Mouse (Mus musculus) cortical plate, adult 2 months (tissue): ENCODE measurements around the gene Ncapd3. TPM values are rescaled to one million over a fixed set of nuclear protein-coding genes. Genes with fewer than 3 reads are reported as not detected.

Source experiments
- H3K27ac ChIP-seq: fragments of 200-500 bp; 2 replicates; pipeline ENCODE4 v1.5.1; 2012; ENCODE audit warnings: low read length, control low read depth, inconsistent platforms; ENCODE audit not compliant: insufficient read depth
- H3K4me1 ChIP-seq: fragments of 200-500 bp; 2 replicates; pipeline ENCODE4 v1.6.1; 2011; ENCODE audit warnings: low read length; ENCODE audit not compliant: control insufficient read depth, insufficient read depth
- H3K4me3 ChIP-seq: fragments of 200-500 bp; 2 replicates; pipeline ENCODE4 v1.5.1; 2011; ENCODE audit warnings: mild to moderate bottlenecking, low read length, control low read depth; ENCODE audit not compliant: insufficient read depth
- CTCF ChIP-seq: fragments of 200-500 bp; IDR thresholded peaks from 2 replicates; pipeline ENCODE4 v1.5.1; 2011; ENCODE audit warnings: mild to moderate bottlenecking, control low read depth, low read length; ENCODE audit not compliant: insufficient read depth; ENCODE audit errors: extremely low read depth
- POLR2A ChIP-seq: fragments of 200-500 bp; IDR thresholded peaks from 2 replicates; pipeline ENCODE4 v1.6.1; 2011; ENCODE audit warnings: mild to moderate bottlenecking, low read length, control low read depth; ENCODE audit not compliant: insufficient read depth; ENCODE audit errors: extremely low read depth
- polyA plus RNA-seq: library from polyadenylated mRNA; depleted of rRNA; stranded (reverse); fragments of >200 nt; gene quantifications from 2 replicates; pipeline ENCODE4 v1.2.3, GENCODE M21; 2012

Ncapd3 gene
- polyA plus RNA-seq, 1 experiment, result 35.2 TPM

DNA sequence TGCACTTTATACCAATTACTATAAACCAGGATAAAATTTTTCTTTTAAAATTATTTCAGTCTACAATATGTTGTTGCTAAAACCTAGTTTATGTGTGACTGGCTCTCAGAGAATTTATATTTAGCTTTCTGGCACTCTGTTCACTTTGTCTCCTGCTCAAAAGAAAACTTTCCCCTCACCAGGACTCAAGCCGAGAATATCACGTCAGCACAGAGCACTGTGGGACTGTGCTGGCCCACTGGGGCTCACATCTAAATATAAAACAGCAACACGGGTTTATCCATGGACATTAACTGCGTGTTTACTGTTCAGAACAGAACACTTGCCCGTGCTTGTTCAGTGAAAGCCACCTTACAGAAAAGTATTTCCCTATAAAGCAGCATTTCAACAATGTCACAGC, 80.7 kb downstream of the Ncapd3 start:
- Histone ChIP-seq H3K4me3 (no peak overlapping the region), H3K4me1 (peaks cover 20% of the 10 kb centered on the region), H3K27ac (peak overlapping the region; percentile 87)
- TF ChIP-seq CTCF, result no peak
- no peak for TF ChIP-seq POLR2A

DNA sequence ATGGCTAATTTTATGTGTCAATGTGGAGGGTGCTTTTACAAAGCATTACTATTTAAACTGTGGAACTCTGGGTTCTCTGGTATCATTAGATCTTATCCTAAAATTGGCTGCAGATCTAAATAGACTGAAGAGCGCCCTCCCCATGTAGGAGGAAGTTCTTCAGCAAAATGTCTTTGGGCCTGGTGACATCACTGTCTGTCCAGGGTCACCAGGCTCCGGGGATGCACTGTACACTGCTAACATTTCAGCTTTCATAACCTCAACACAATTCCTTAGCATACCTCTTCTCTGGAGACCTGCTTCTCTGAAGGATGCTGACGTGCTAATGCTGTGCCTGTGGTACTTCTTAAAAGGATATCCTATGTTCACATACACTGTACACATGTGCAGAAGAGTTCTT, 81.8 kb downstream of the Ncapd3 start:
- H3K27ac ChIP-seq, result no peak overlapping the region
- TF ChIP-seq CTCF (no peak), POLR2A (no peak)
- H3K4me1 ChIP-seq, result peaks cover 20% of the 10 kb centered on the region
- no peak overlapping the region for H3K4me3 ChIP-seq

DNA sequence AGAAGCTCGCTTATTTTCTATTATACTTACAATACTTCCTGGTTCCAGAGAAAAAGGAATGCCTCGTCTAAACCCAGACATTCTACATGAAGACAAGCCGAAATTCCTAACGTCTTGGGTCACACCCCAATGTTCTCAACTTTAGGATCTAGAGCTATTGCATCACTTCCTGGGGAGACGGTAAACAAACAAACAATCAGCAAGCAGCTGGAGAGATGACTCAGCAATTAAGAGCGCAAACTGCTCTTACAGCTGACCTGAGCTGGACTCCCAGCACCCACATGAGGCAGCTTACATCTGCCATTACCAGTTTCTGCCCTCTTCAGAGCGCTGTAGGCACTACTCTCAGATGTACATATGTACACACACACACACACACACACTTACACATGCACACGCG, 91.3 kb downstream of the Ncapd3 start:
- no peak overlapping the region; the same call in 1 of the 2 replicates for H3K27ac ChIP-seq
- peaks cover 13% of the 10 kb centered on the region for H3K4me1 ChIP-seq
- no peak for TF ChIP-seq POLR2A
- no peak for TF ChIP-seq CTCF
- no peak overlapping the region for H3K4me3 ChIP-seq

DNA sequence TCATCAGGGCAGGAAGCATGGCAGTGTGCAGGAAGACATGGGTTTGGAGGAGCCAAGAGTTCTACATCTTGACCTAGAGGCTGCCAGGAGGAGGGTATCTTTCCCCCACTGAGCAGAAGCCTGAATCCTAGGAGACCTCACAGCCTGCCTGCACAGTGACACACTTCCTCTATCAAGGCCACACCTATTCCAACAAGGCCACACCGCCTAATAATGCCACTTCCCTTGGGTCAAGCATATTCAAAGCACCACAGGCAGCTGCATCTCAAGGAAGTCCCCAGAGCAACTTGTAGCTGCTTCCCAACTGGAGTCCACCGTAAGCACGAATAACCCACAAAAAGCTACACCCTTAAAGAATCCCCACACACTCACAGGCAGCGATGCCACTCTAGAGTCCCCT, 92.1 kb downstream of the Ncapd3 start:
- TF ChIP-seq CTCF (no peak), POLR2A (no peak)
- H3K27ac ChIP-seq, result no peak overlapping the region
- H3K4me1 ChIP-seq, result peaks cover 13% of the 10 kb centered on the region
- no peak overlapping the region for H3K4me3 ChIP-seq

DNA sequence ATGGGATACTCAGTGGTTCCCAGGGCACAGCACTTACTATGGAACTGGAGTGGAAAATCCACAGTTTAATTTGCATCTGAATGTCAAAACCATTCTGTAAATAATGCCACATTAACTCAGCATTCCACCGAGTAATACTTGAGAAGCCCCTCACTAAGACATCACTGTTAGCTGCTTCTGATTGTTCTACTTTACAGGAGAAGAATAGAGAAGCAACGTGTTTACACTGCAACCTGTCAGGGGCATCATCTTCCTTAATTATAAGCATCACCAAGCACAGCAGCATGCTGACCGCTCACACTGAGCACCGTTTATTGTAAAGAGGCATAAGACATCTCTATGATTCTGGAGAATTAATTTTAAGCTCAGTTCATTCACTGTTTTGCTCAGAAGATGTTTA, 93.0 kb downstream of the Ncapd3 start:
- no peak overlapping the region for H3K4me3 ChIP-seq
- no peak for TF ChIP-seq CTCF
- no peak for TF ChIP-seq POLR2A
- H3K4me1 ChIP-seq, result peaks cover 13% of the 10 kb centered on the region
- no peak overlapping the region for H3K27ac ChIP-seq

DNA sequence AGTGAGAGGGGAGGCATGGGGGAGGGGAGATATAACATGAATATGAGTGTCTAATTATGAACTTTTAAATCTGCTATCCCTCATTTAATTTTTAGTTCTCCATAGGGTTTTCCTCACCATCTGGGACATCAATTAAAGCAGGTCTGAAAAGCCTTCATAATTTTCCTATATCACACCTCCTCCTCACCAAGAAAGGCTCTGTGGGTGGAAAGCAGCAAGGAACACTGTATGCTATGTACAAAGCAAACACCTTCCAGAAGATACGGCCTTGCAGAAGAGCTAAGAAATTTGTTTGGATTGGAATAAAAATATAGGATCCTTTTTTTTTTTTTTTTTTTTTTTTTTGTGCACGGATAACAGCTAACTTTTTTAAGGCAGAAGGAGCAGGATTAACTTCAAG, 94.0 kb downstream of the Ncapd3 start:
- no peak for TF ChIP-seq CTCF
- TF ChIP-seq POLR2A, result no peak
- Histone ChIP-seq H3K4me1 (peaks cover 13% of the 10 kb centered on the region), H3K4me3 (no peak overlapping the region), H3K27ac (peak overlapping the region; percentile 60; the same call in 1 of the 2 replicates)

DNA sequence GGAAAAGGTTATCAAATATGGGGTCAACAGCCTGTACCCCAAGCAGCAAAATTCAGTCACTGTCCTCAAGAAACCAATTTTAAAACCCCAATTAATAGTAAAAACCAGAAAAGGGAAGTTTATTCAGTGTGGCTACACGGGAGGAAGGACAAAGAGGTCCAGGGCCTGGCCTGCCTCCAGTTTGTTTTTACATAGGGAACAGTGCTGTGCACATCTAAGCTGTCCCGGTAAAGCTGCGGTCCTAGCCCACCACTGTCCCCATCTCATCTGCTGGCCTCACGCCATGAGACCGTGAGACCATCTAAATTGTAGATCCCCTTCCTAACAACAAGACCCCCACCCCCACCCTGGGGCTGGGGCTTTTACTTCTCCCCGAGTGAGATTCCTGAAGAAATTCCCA, 95.5 kb downstream of the Ncapd3 start:
- TF ChIP-seq POLR2A, result no peak
- TF ChIP-seq CTCF, result no peak
- H3K4me3 ChIP-seq, result no peak overlapping the region
- H3K27ac ChIP-seq, result no peak overlapping the region
- H3K4me1 ChIP-seq, result peaks cover 13% of the 10 kb centered on the region

DNA sequence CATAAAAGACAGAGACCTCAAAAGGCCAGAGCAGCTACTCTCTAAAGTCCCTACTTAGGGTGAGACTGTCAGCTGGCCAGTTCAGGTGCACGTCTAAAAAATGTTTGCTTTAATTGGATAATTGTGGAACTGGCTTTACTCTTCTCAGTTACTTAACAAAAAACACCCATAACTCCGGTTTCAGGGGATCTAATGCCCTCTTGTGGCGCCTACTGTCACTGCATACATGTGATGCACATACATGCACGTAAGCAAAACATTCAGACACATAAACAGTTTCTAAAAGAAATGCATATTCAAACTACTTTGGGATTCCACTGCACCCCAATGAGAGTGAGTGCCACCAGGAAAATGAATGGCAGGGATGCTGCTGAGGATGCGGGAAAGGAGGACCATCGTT, 96.6 kb downstream of the Ncapd3 start:
- no peak overlapping the region for H3K4me3 ChIP-seq
- peaks cover 13% of the 10 kb centered on the region for H3K4me1 ChIP-seq

DNA sequence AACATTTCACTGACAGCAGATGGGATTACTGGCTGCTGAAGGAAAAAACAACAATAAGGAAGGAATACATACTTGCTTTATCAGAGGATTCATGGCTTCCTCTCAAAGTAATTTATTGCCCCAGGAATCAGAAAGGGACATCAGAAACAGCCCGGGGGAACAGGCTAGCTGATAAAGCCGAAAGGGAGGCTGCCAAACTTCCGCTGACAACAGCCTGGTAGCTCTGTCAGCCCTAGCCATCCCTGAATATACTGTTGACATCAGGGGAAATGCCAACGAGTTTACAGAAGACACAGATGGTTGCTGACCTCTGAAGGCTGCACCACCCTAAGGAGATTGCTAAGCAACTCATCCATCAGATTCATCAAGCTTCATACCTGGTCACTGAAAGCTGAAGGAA, 98.7 kb downstream of the Ncapd3 start:
- no peak overlapping the region for H3K4me3 ChIP-seq
- H3K27ac ChIP-seq, result no peak overlapping the region
- peaks cover 9% of the 10 kb centered on the region for H3K4me1 ChIP-seq
- TF ChIP-seq POLR2A (no peak), CTCF (no peak)

More for the DNA sequence above, 96.6 kb downstream of the Ncapd3 start:
- no peak for TF ChIP-seq CTCF
- no peak overlapping the region for H3K27ac ChIP-seq

DNA sequence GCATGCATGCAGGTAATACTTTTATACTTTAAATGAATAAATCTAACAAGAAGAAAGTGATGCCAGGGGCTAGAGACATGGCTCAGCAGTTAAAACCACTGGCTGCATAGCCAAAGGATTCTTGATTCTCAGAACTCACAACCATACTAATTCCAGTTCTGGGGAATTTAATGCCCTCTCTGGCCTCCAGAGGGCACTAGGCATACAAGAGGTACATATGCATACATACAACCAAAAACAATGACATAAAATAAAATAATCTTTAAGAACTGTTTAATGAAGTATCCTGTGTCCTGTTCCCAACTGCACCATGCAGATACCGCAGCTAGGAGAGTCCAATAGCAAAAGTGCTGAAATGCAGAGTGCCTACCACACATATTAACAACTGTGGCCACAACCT, 104.4 kb downstream of the Ncapd3 start:
- H3K4me1 ChIP-seq, result peaks cover 3% of the 10 kb centered on the region; the same call in 1 of the 2 replicates
- no peak overlapping the region for H3K4me3 ChIP-seq
- H3K27ac ChIP-seq, result no peak overlapping the region
- peak; percentile 49; the same call in 1 of the 2 replicates for TF ChIP-seq CTCF
- TF ChIP-seq POLR2A, result no peak

DNA sequence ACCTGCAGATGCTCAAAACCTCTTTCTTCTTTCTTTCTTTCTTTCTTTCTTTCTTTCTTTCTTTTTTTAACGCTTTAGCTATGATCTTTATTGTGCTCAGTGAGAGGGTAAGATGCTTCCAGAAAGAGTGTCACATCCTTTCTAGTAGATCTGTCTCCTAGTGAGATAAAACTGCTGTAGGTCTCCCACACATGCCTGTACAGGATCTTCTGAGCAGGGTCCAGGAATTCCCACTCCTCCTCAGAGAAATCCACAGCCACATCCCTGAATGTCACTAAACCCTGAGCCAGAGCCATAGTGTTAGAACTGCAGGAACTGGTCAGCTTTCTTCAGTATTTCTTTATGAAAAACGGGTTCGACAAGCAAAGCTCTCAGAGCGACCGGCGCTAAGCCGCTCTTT, 105.4 kb downstream of the Ncapd3 start:
- Histone ChIP-seq H3K4me1 (peaks cover 3% of the 10 kb centered on the region; the same call in 1 of the 2 replicates), H3K4me3 (no peak overlapping the region), H3K27ac (no peak overlapping the region)
- TF ChIP-seq POLR2A (no peak), CTCF (no peak)
